8 mouse cellular contexts compared by ENCODE assay signal in genomic region chr13:30544856-30545604, GRCm38 (mm10). TPM values are rescaled to one million over a fixed set of nuclear protein-coding genes. Genes with fewer than 3 reads are reported as not detected.
A peak's percentile ranks its signal among the peaks of the same experiment; 100 is the strongest.
DNase-seq lines count a peak whose midpoint lies in the region; ATAC-seq and TF ChIP-seq lines count a peak whose summit lies in the region.

TSS of gene Uqcrfs1 (minus strand) at chr13:30545362.

- H3K27me3 ChIP-seq in ES-Bruce4 (ENCODE audit: control insufficient read depth, insufficient read depth, low read length, poor library complexity, severe bottlenecking), result no peaks in the 10 kb centered on the region
- 0 out of 2 replicates have a peak, but pooled peaks cover 2% of the 10 kb centered on the region for H3K27me3 ChIP-seq in forebrain, embryonic 13.5 days
- H3K27me3 ChIP-seq in liver, postnatal 0 days (ENCODE audit: insufficient read depth, low read length), result no peaks in the 10 kb centered on the region
- no peaks in the 10 kb centered on the region for H3K27me3 ChIP-seq in neural tube, embryonic 14.5 days (ENCODE audit: control insufficient read depth, insufficient read depth, low read length)

- peaks cover 8% of the 10 kb centered on the region for H3K36me3 ChIP-seq in ES-Bruce4 (ENCODE audit: control insufficient read depth, insufficient read depth, low read length, poor library complexity, severe bottlenecking)
- peaks cover 7% of the 10 kb centered on the region for H3K36me3 ChIP-seq in forebrain, embryonic 13.5 days (ENCODE audit: poor library complexity, severe bottlenecking)
- H3K36me3 ChIP-seq in liver, postnatal 0 days (replicated peaks; ENCODE audit: insufficient read depth, low read length), result peaks cover 8% of the 10 kb centered on the region
- H3K36me3 ChIP-seq in neural tube, embryonic 14.5 days (ENCODE audit: control insufficient read depth, insufficient read depth, low read length), result peaks cover 4% of the 10 kb centered on the region

- H3K9ac ChIP-seq in ES-Bruce4 (ENCODE audit: low read depth, poor library complexity, severe bottlenecking), result peak within 1 kb of the TSS; percentile 87
- peak within 1 kb of the TSS; percentile 95 for H3K9ac ChIP-seq in forebrain, embryonic 13.5 days
- peak within 1 kb of the TSS; percentile 98 for H3K9ac ChIP-seq in liver, postnatal 0 days (replicated peaks)
- H3K9ac ChIP-seq in neural tube, embryonic 14.5 days (replicated peaks; ENCODE audit: low read depth, low read length), result peak within 1 kb of the TSS; percentile 96

- no peak for TF ChIP-seq CTCF in ES-Bruce4 (IDR thresholded peaks at IDR 0.05; ENCODE audit: low read depth, low read length)
- TF ChIP-seq CTCF in liver, postnatal 0 days (IDR thresholded peaks at IDR 0.05; ENCODE audit: low read depth), result 0 out of 2 replicates have a peak, but pooled peaks have one; percentile 3

- H3K9me3 ChIP-seq in ES-Bruce4 (replicated peaks; ENCODE audit: control insufficient read depth, insufficient read depth, low read length, poor library complexity, severe bottlenecking), result no peaks in the 10 kb centered on the region
- H3K9me3 ChIP-seq in forebrain, embryonic 13.5 days (replicated peaks), result no peaks in the 10 kb centered on the region
- no peaks in the 10 kb centered on the region for H3K9me3 ChIP-seq in liver, postnatal 0 days (ENCODE audit: low read length)
- H3K9me3 ChIP-seq in neural tube, embryonic 14.5 days (ENCODE audit: control insufficient read depth, low read length), result no peaks in the 10 kb centered on the region

- H3K4me2 ChIP-seq in forebrain, embryonic 13.5 days, result peak within 1 kb of the TSS; percentile 78
- peak within 1 kb of the TSS; percentile 80 for H3K4me2 ChIP-seq in liver, postnatal 0 days (ENCODE audit: low read depth, low read length)
- H3K4me2 ChIP-seq in neural tube, embryonic 14.5 days (ENCODE audit: low read depth, low read length), result peak within 1 kb of the TSS; percentile 86

- no peaks in the 10 kb centered on the region for H3K4me1 ChIP-seq in ES-Bruce4 (ENCODE audit: control insufficient read depth, insufficient read depth, low read length)
- peaks cover 13% of the 10 kb centered on the region for H3K4me1 ChIP-seq in forebrain, embryonic 13.5 days
- H3K4me1 ChIP-seq in liver, postnatal 0 days (ENCODE audit: insufficient read depth), result peaks cover 15% of the 10 kb centered on the region
- H3K4me1 ChIP-seq in neural tube, embryonic 14.5 days (ENCODE audit: control insufficient read depth, insufficient read depth, low read length), result peaks cover 17% of the 10 kb centered on the region

- peak; percentile 95 for ATAC-seq in cerebellum, adult (ENCODE audit: insufficient number of reproducible peaks, low FRiP score, low TSS enrichment)
- ATAC-seq in forebrain, embryonic 13.5 days, result peak; percentile 99
- ATAC-seq in liver, postnatal 0 days, result peak; percentile 98
- peak; percentile 99 for ATAC-seq in neural tube, embryonic 14.5 days (ENCODE audit: low read depth)

- DNase-seq in heart, postnatal 10 days, result peak; percentile 98 to 99
- DNase-seq in large intestine, adult 2 months (ENCODE audit: low read depth, low spot score), result peak; percentile 92
- peak; percentile 99 for DNase-seq in liver, postnatal 0 days
- peak; percentile 100 for DNase-seq in testis, postnatal 10 days (ENCODE audit: low spot score)

- TF ChIP-seq EP300 in ES-Bruce4 (IDR thresholded peaks at IDR 0.05; ENCODE audit: insufficient read depth, low read depth, low read length), result no peak
- TF ChIP-seq EP300 in liver, postnatal 0 days (IDR thresholded peaks at IDR 0.05; ENCODE audit: low read depth), result no peak

- TF ChIP-seq POLR2A in ES-Bruce4 (IDR thresholded peaks at IDR 0.05; ENCODE audit: insufficient read depth, low read length), result peak; percentile 80

- under 1% methylated on average over 82 of the region's 82 CpGs for WGBS in forebrain, embryonic 13.5 days
- WGBS in large intestine, adult 2 months, result under 1% methylated on average over 82 of the region's 82 CpGs
- WGBS in liver, postnatal 0 days (ENCODE audit: insufficient replicate concordance), result 0% methylated on average over 81 of the region's 82 CpGs
- under 1% methylated on average over 82 of the region's 82 CpGs for WGBS in neural tube, embryonic 14.5 days

- peak within 1 kb of the TSS; percentile 96 for H3K4me3 ChIP-seq in ES-Bruce4 (ENCODE audit: low read depth, low read length)
- H3K4me3 ChIP-seq in forebrain, embryonic 13.5 days, result peak within 1 kb of the TSS; percentile 92
- H3K4me3 ChIP-seq in liver, postnatal 0 days (ENCODE audit: low read depth, low read length), result peak within 1 kb of the TSS; percentile 98
- H3K4me3 ChIP-seq in neural tube, embryonic 14.5 days (ENCODE audit: low read depth, low read length), result peak within 1 kb of the TSS; percentile 99

- intact Hi-C loops in heart, postnatal 10 days (cut with DNase I), result no loop called here

- H3K27ac ChIP-seq in ES-Bruce4 (ENCODE audit: insufficient read depth, low read length), result no peak within 1 kb of the TSS
- peak within 1 kb of the TSS; percentile 65 for H3K27ac ChIP-seq in forebrain, embryonic 13.5 days
- peak within 1 kb of the TSS; percentile 92 for H3K27ac ChIP-seq in liver, postnatal 0 days (ENCODE audit: low read depth)
- H3K27ac ChIP-seq in neural tube, embryonic 14.5 days (ENCODE audit: low read depth, low read length), result peak within 1 kb of the TSS; percentile 74; the same call in 1 of the 2 replicates

RNA-seq across cellular contexts. Expression of gene Uqcrfs1, which starts in this region (rescaled TPM):
- polyA plus RNA-seq in ES-Bruce4 (2011; ENCODE audit: insufficient read depth, insufficient read length, low read depth, missing spikeins), result 104 and 105 TPM in 2 replicates
- polyA plus RNA-seq in forebrain, embryonic 13.5 days (2015; fragmentation: Nextera tagmentation; extraction: Ambion mirVana), result 256 and 258 TPM in 2 replicates
- total RNA-seq in heart, postnatal 10 days (2021), result 100 to 1,000 TPM; 880 to 896 TPM
- 174 and 224 TPM in 2 replicates for polyA plus RNA-seq in large intestine, adult 2 months (2012; rRNA removed)
- polyA plus RNA-seq in liver, postnatal 0 days (2015; fragmentation: Nextera tagmentation; extraction: Ambion mirVana), result 380 and 395 TPM in 2 replicates
- 308 and 323 TPM in 2 replicates for polyA plus RNA-seq in neural tube, embryonic 14.5 days (2014; fragmentation: Nextera tagmentation; extraction: Ambion mirVana)
